16 mouse cellular contexts compared by ENCODE assay signal in genomic region chr5:52746920-52747319, GRCm38 (mm10).
"Had no signal": no experiment of that assay in that cellular context is flagged by ENCODE, and none has a peak within 500 bp of the region (broad histone marks: within the 10 kb centered on the region; RNA-seq: fewer than 3 reads in every experiment).

No protein-coding gene starts in this region.

- H3K27ac ChIP-seq: neural tube, embryonic 13.5 days; neural tube, embryonic 15.5 days; stomach, embryonic 15.5 days; stomach, postnatal 0 days had no signal

- H3K4me3 ChIP-seq: neural tube, embryonic 13.5 days; neural tube, embryonic 15.5 days; stomach, embryonic 15.5 days had no signal

- DNase-seq: retina, postnatal 1 day; right cerebral cortex, adult 18-20 months; right cerebral cortex, postnatal 14 days; right cerebral cortex, postnatal 25 days; right cerebral cortex, postnatal 4 days; spleen, adult 18-20 months; thymus, adult 18-20 months; thymus, adult 2 months; thymus, postnatal 14 days; thymus, postnatal 25 days; thymus, postnatal 36 days; thymus, postnatal 4 days had no signal

- H3K4me2 ChIP-seq: neural tube, embryonic 13.5 days; neural tube, embryonic 15.5 days; stomach, embryonic 15.5 days had no signal

- H3K9ac ChIP-seq: neural tube, embryonic 13.5 days; neural tube, embryonic 15.5 days; stomach, embryonic 15.5 days had no signal

- H3K36me3 ChIP-seq: neural tube, embryonic 13.5 days; neural tube, embryonic 15.5 days; stomach, embryonic 15.5 days had no signal

- H3K27me3 ChIP-seq: neural tube, embryonic 13.5 days; neural tube, embryonic 15.5 days; stomach, embryonic 15.5 days had no signal

- H3K4me1 ChIP-seq: stomach, embryonic 15.5 days had no signal

- H3K9me3 ChIP-seq: neural tube, embryonic 13.5 days; neural tube, embryonic 15.5 days; stomach, embryonic 15.5 days had no signal
